Mouse (Mus musculus): ENCODE data around the gene Lgr6. TPM values are rescaled to one million over a fixed set of nuclear protein-coding genes. Genes with fewer than 3 reads are reported as not detected.
A peak's percentile ranks its signal among the peaks of the same experiment; 100 is the strongest.

The Lgr6 gene
- polyA plus RNA-seq, 1 experiment from 2014 or later: 1.8 TPM

GRCm38 (mm10) chr1:135021936-135022335 lies 83.1 kb downstream of the Lgr6 start:
- no peak overlapping the region for H3K9ac ChIP-seq (replicated peaks; ENCODE audit: low read depth, low read length)
- 75% methylated on average over 5 of the region's 5 CpGs for WGBS
- no peak overlapping the region for H3K27ac ChIP-seq (ENCODE audit: low read length)
- H3K4me1 ChIP-seq (ENCODE audit: control insufficient read depth, insufficient read depth, low read length): peaks cover 23% of the 10 kb centered on the region
- H3K4me3 ChIP-seq (ENCODE audit: low read depth, low read length): no peak overlapping the region
- H3K4me2 ChIP-seq (replicated peaks; ENCODE audit: low read depth, low read length): no peak overlapping the region
- H3K9me3 ChIP-seq (ENCODE audit: control insufficient read depth, low read depth, low read length): no peaks in the 10 kb centered on the region
- H3K27me3 ChIP-seq (ENCODE audit: control insufficient read depth, insufficient read depth, low read length): no peaks in the 10 kb centered on the region
- no peak for ATAC-seq (ENCODE audit: insufficient number of reproducible peaks, insufficient read depth, low FRiP score, low read depth)
- H3K36me3 ChIP-seq (ENCODE audit: control insufficient read depth, insufficient read depth, low read length): no peaks in the 10 kb centered on the region

- Histone ChIP-seq H3K4me3 (ENCODE audit: low read depth, low read length) (no peak overlapping the region), H3K9ac (replicated peaks; ENCODE audit: low read depth, low read length) (no peak overlapping the region), H3K4me1 (ENCODE audit: control insufficient read depth, insufficient read depth, low read length) (peaks cover 23% of the 10 kb centered on the region), H3K36me3 (ENCODE audit: control insufficient read depth, insufficient read depth, low read length) (no peaks in the 10 kb centered on the region), H3K9me3 (ENCODE audit: control insufficient read depth, low read depth, low read length) (no peaks in the 10 kb centered on the region), H3K27me3 (ENCODE audit: control insufficient read depth, insufficient read depth, low read length) (no peaks in the 10 kb centered on the region), H3K27ac (ENCODE audit: low read length) (no peak overlapping the region), H3K4me2 (replicated peaks; ENCODE audit: low read depth, low read length) (no peak overlapping the region)
- peak; percentile 47; the same call in 1 of the 2 replicates for ATAC-seq (ENCODE audit: insufficient number of reproducible peaks, insufficient read depth, low FRiP score, low read depth)
- WGBS: under 1% methylated on average over 5 of the region's 5 CpGs
These were observed 84.1 kb downstream of the Lgr6 start for GRCm38 (mm10) chr1:135020970-135021369.

GRCm38 (mm10) chr1:135020281-135020940 lies 84.7 kb downstream of the Lgr6 start:
- Histone ChIP-seq H3K4me2 (replicated peaks; ENCODE audit: low read depth, low read length) (no peak overlapping the region), H3K9me3 (ENCODE audit: control insufficient read depth, low read depth, low read length) (no peaks in the 10 kb centered on the region), H3K9ac (replicated peaks; ENCODE audit: low read depth, low read length) (no peak overlapping the region), H3K4me3 (ENCODE audit: low read depth, low read length) (no peak overlapping the region), H3K36me3 (ENCODE audit: control insufficient read depth, insufficient read depth, low read length) (no peaks in the 10 kb centered on the region), H3K27me3 (ENCODE audit: control insufficient read depth, insufficient read depth, low read length) (no peaks in the 10 kb centered on the region), H3K27ac (ENCODE audit: low read length) (no peak overlapping the region), H3K4me1 (ENCODE audit: control insufficient read depth, insufficient read depth, low read length) (peaks cover 23% of the 10 kb centered on the region)
- no peak for ATAC-seq (ENCODE audit: insufficient number of reproducible peaks, insufficient read depth, low FRiP score, low read depth)
- WGBS: 58% methylated on average over 5 of the region's 5 CpGs

GRCm38 (mm10) chr1:135019775-135020167 lies 85.3 kb downstream of the Lgr6 start:
- H3K4me1 ChIP-seq (ENCODE audit: control insufficient read depth, insufficient read depth, low read length): peaks cover 23% of the 10 kb centered on the region
- H3K27ac ChIP-seq (ENCODE audit: low read length): no peak overlapping the region
- H3K9ac ChIP-seq (replicated peaks; ENCODE audit: low read depth, low read length): no peak overlapping the region
- H3K36me3 ChIP-seq (ENCODE audit: control insufficient read depth, insufficient read depth, low read length): no peaks in the 10 kb centered on the region
- ATAC-seq (ENCODE audit: insufficient number of reproducible peaks, insufficient read depth, low FRiP score, low read depth): no peak
- H3K9me3 ChIP-seq (ENCODE audit: control insufficient read depth, low read depth, low read length): no peaks in the 10 kb centered on the region
- no peaks in the 10 kb centered on the region for H3K27me3 ChIP-seq (ENCODE audit: control insufficient read depth, insufficient read depth, low read length)
- WGBS: 68% methylated on average over 4 of the region's 4 CpGs
- no peak overlapping the region for H3K4me2 ChIP-seq (replicated peaks; ENCODE audit: low read depth, low read length)
- H3K4me3 ChIP-seq (ENCODE audit: low read depth, low read length): no peak overlapping the region

- no peaks in the 10 kb centered on the region for H3K9me3 ChIP-seq (ENCODE audit: control insufficient read depth, low read depth, low read length)
- H3K9ac ChIP-seq (replicated peaks; ENCODE audit: low read depth, low read length): no peak overlapping the region
- no peak overlapping the region for H3K4me2 ChIP-seq (replicated peaks; ENCODE audit: low read depth, low read length)
- no peak overlapping the region for H3K27ac ChIP-seq (ENCODE audit: low read length)
- no peaks in the 10 kb centered on the region for H3K36me3 ChIP-seq (ENCODE audit: control insufficient read depth, insufficient read depth, low read length)
- 33% methylated on average over 13 of the region's 13 CpGs for WGBS
- H3K27me3 ChIP-seq (ENCODE audit: control insufficient read depth, insufficient read depth, low read length): no peaks in the 10 kb centered on the region
- H3K4me1 ChIP-seq (ENCODE audit: control insufficient read depth, insufficient read depth, low read length): peaks cover 23% of the 10 kb centered on the region
- H3K4me3 ChIP-seq (ENCODE audit: low read depth, low read length): no peak overlapping the region
- ATAC-seq (ENCODE audit: insufficient number of reproducible peaks, insufficient read depth, low FRiP score, low read depth): no peak
These were observed 85.8 kb downstream of the Lgr6 start for GRCm38 (mm10) chr1:135019087-135019774.

- WGBS: 87% methylated on average over 2 of the region's 2 CpGs
- H3K4me2 ChIP-seq (replicated peaks; ENCODE audit: low read depth, low read length): no peak overlapping the region
- H3K27me3 ChIP-seq (ENCODE audit: control insufficient read depth, insufficient read depth, low read length): no peaks in the 10 kb centered on the region
- H3K36me3 ChIP-seq (ENCODE audit: control insufficient read depth, insufficient read depth, low read length): no peaks in the 10 kb centered on the region
- no peak overlapping the region for H3K9ac ChIP-seq (replicated peaks; ENCODE audit: low read depth, low read length)
- ATAC-seq (ENCODE audit: insufficient number of reproducible peaks, insufficient read depth, low FRiP score, low read depth): no peak
- no peak overlapping the region for H3K4me3 ChIP-seq (ENCODE audit: low read depth, low read length)
- H3K9me3 ChIP-seq (ENCODE audit: control insufficient read depth, low read depth, low read length): no peaks in the 10 kb centered on the region
- no peak overlapping the region for H3K27ac ChIP-seq (ENCODE audit: low read length)
- peaks cover 23% of the 10 kb centered on the region for H3K4me1 ChIP-seq (ENCODE audit: control insufficient read depth, insufficient read depth, low read length)
These were observed 87.4 kb downstream of the Lgr6 start for GRCm38 (mm10) chr1:135017656-135018015.

- no peaks in the 10 kb centered on the region for H3K36me3 ChIP-seq (ENCODE audit: control insufficient read depth, insufficient read depth, low read length)
- no peak for ATAC-seq (ENCODE audit: insufficient number of reproducible peaks, insufficient read depth, low FRiP score, low read depth)
- no peak overlapping the region for H3K4me2 ChIP-seq (replicated peaks; ENCODE audit: low read depth, low read length)
- 72% methylated on average over 10 of the region's 10 CpGs for WGBS
- no peaks in the 10 kb centered on the region for H3K27me3 ChIP-seq (ENCODE audit: control insufficient read depth, insufficient read depth, low read length)
- H3K9me3 ChIP-seq (ENCODE audit: control insufficient read depth, low read depth, low read length): no peaks in the 10 kb centered on the region
- no peak overlapping the region for H3K4me3 ChIP-seq (ENCODE audit: low read depth, low read length)
- H3K9ac ChIP-seq (replicated peaks; ENCODE audit: low read depth, low read length): no peak overlapping the region
- no peak overlapping the region for H3K27ac ChIP-seq (ENCODE audit: low read length)
- peaks cover 23% of the 10 kb centered on the region for H3K4me1 ChIP-seq (ENCODE audit: control insufficient read depth, insufficient read depth, low read length)
These were observed 88.0 kb downstream of the Lgr6 start for GRCm38 (mm10) chr1:135016907-135017655.

- no peak overlapping the region for H3K27ac ChIP-seq (ENCODE audit: low read length)
- H3K4me1 ChIP-seq (ENCODE audit: control insufficient read depth, insufficient read depth, low read length): peaks cover 8% of the 10 kb centered on the region
- no peak overlapping the region for H3K4me2 ChIP-seq (replicated peaks; ENCODE audit: low read depth, low read length)
- H3K27me3 ChIP-seq (ENCODE audit: control insufficient read depth, insufficient read depth, low read length): no peaks in the 10 kb centered on the region
- H3K4me3 ChIP-seq (ENCODE audit: low read depth, low read length): no peak overlapping the region
- H3K9ac ChIP-seq (replicated peaks; ENCODE audit: low read depth, low read length): no peak overlapping the region
- WGBS: 45% methylated on average over 10 of the region's 10 CpGs
- no peak for ATAC-seq (ENCODE audit: insufficient number of reproducible peaks, insufficient read depth, low FRiP score, low read depth)
- no peaks in the 10 kb centered on the region for H3K36me3 ChIP-seq (ENCODE audit: control insufficient read depth, insufficient read depth, low read length)
- H3K9me3 ChIP-seq (ENCODE audit: control insufficient read depth, low read depth, low read length): no peaks in the 10 kb centered on the region
These were observed 90.1 kb downstream of the Lgr6 start for GRCm38 (mm10) chr1:135014921-135015445.

All from stomach, embryonic 14.5 days (tissue).